Mouse (Mus musculus) limb, embryonic 14.5 days (tissue): ENCODE measurements at regions not wholly inside any gene's neighbourhood (a gene's known extent, or its start where the extent isn't known, plus 50 kb on each side); places are given as distances from the start of the nearest gene placed in this dataset.

Experiments used
- ATAC-seq: fragments of 200-750 bp; cut with Nextera tagmentation; 2 replicates; pipeline ENCODE4 v1.8.0; 2017; ENCODE audit warnings: low read depth, moderate number of reproducible peaks, moderate TSS enrichment; ENCODE audit not compliant: low FRiP score
- DNase-seq: peaks from one replicate; pipeline ENCODE4 v3.0.0-alpha.2; 2015; ENCODE audit warnings: low spot score
- H3K27ac ChIP-seq: fragments of 300-500 bp; sonication (generic); replicated peaks from 2 replicates; pipeline ENCODE4 v1.5.1; 2014; ENCODE audit warnings: low read depth, mild to moderate bottlenecking, low read length, moderate library complexity, mixed read lengths
- H3K27me3 ChIP-seq: fragments of 300-500 bp; sonication (generic); 2 replicates; pipeline ENCODE4 v1.6.1; 2014; ENCODE audit warnings: low read length, mixed read lengths; ENCODE audit not compliant: control insufficient read depth, insufficient read depth
- H3K36me3 ChIP-seq: fragments of 300-500 bp; sonication (generic); 2 replicates; pipeline ENCODE4 v1.6.1; 2014; ENCODE audit warnings: mild to moderate bottlenecking, low read length, moderate library complexity, mixed read lengths; ENCODE audit not compliant: control insufficient read depth, insufficient read depth
- H3K4me1 ChIP-seq: fragments of 300-500 bp; sonication (generic); 2 replicates; pipeline ENCODE4 v1.6.1; 2014; ENCODE audit warnings: antibody characterized with exemption, low read length, mixed read lengths; ENCODE audit not compliant: control insufficient read depth, insufficient read depth
- H3K4me2 ChIP-seq: fragments of 300-500 bp; sonication (generic); replicated peaks from 2 replicates; pipeline ENCODE4 v1.6.1; 2014; ENCODE audit warnings: low read depth, mild to moderate bottlenecking, low read length, moderate library complexity; ENCODE audit not compliant: severe bottlenecking
- H3K4me3 ChIP-seq: fragments of 300-500 bp; sonication (generic); replicated peaks from 2 replicates; pipeline ENCODE4 v1.5.1; 2014; ENCODE audit warnings: low read length
- H3K9ac ChIP-seq: fragments of 300-500 bp; sonication (generic); 2 replicates; pipeline ENCODE4 v1.6.1; 2014; ENCODE audit warnings: mild to moderate bottlenecking, low read depth, low read length, moderate library complexity; ENCODE audit not compliant: severe bottlenecking
- H3K9me3 ChIP-seq: fragments of 300-500 bp; sonication (generic); 2 replicates; pipeline ENCODE4 v1.6.1; 2016; ENCODE audit warnings: low read length; ENCODE audit not compliant: control insufficient read depth
- POLR2A ChIP-seq: fragments of 200-500 bp; IDR thresholded peaks from 2 replicates; pipeline ENCODE4 v1.8.0; 2012; ENCODE audit warnings: inconsistent platforms, mild to moderate bottlenecking, moderate library complexity, borderline replicate concordance; ENCODE audit not compliant: insufficient read depth, insufficient read length; ENCODE audit errors: extremely low read depth
- WGBS: fragments of 180-500 bp; shearing (Covaris S2); extraction: QIAGEN DNeasy Blood & Tissue Kit; methylation state at CpG from one replicate; pipeline ENCODE4 v1.1.7; 2014; 5-methylcytosine and 5-hydroxymethylcytosine counted together

GRCm38 (mm10) chr10:92082111-92082510 is 640.1 kb downstream of the Nedd1 start:
- H3K27me3 ChIP-seq, result no peaks in the 10 kb centered on the region
- no peak for ATAC-seq
- H3K4me2 ChIP-seq, result no peak overlapping the region
- no peaks in the 10 kb centered on the region for H3K4me1 ChIP-seq
- H3K36me3 ChIP-seq, result no peaks in the 10 kb centered on the region
- H3K9ac ChIP-seq, result no peak overlapping the region
- DNase-seq, result no peak
- H3K4me3 ChIP-seq, result no peak overlapping the region
- H3K27ac ChIP-seq, result no peak overlapping the region
- TF ChIP-seq POLR2A, result no peak
- H3K9me3 ChIP-seq, result no peaks in the 10 kb centered on the region
- WGBS, result 85% methylated on average over 4 of the region's 4 CpGs

GRCm38 (mm10) chr10:92081199-92081598 is 641.0 kb downstream of the Nedd1 start:
- DNase-seq (no peak), ATAC-seq (no peak)
- Histone ChIP-seq H3K4me2 (no peak overlapping the region), H3K9ac (no peak overlapping the region), H3K27ac (no peak overlapping the region), H3K27me3 (no peaks in the 10 kb centered on the region), H3K9me3 (no peaks in the 10 kb centered on the region), H3K4me3 (no peak overlapping the region), H3K36me3 (no peaks in the 10 kb centered on the region), H3K4me1 (no peaks in the 10 kb centered on the region)
- no peak for TF ChIP-seq POLR2A
- 17% methylated on average over 1 of the region's 1 CpGs for WGBS

DNA sequence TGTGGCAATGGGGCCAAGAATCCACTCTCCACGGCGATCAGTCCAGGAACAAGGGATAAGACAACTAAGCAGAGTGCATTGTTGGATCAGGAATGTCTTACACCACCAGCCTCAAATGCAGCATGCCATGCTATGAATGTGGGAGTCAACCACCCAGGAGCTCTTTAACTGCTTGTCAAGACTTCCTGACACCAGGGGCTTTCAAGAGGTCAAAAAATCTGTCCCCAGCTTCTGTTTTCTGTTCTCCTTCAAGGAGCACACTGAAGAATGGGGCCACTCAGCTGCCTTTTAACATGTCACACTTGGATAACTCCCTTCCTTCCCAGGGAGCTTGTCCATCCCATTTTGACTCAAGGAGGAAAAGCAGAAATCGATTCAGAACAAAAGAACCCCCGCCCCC is 642.8 kb downstream of the Nedd1 start:
- 86% methylated on average over 4 of the region's 4 CpGs for WGBS

GRCm38 (mm10) chr10:92077291-92077690 is 644.9 kb downstream of the Nedd1 start:
- H3K9ac ChIP-seq, result no peak overlapping the region
- ATAC-seq (no peak), DNase-seq (no peak)
- no peak overlapping the region for H3K27ac ChIP-seq
- no peaks in the 10 kb centered on the region for H3K9me3 ChIP-seq
- peaks cover 5% of the 10 kb centered on the region; the same call in 1 of the 2 replicates for H3K4me1 ChIP-seq
- no peak overlapping the region for H3K4me2 ChIP-seq
- no peaks in the 10 kb centered on the region for H3K36me3 ChIP-seq
- H3K4me3 ChIP-seq, result no peak overlapping the region
- no peaks in the 10 kb centered on the region for H3K27me3 ChIP-seq
- TF ChIP-seq POLR2A, result no peak
- 81% methylated on average over 3 of the region's 3 CpGs for WGBS

More for the DNA sequence above, 642.8 kb downstream of the Nedd1 start:
- ATAC-seq (no peak), DNase-seq (no peak)
- H3K9ac ChIP-seq, result no peak overlapping the region
- no peak overlapping the region for H3K4me3 ChIP-seq
- H3K4me1 ChIP-seq, result no peaks in the 10 kb centered on the region
- no peak overlapping the region for H3K27ac ChIP-seq
- no peak for TF ChIP-seq POLR2A
- no peaks in the 10 kb centered on the region for H3K27me3 ChIP-seq
- H3K36me3 ChIP-seq, result no peaks in the 10 kb centered on the region
- H3K4me2 ChIP-seq, result no peak overlapping the region
- no peaks in the 10 kb centered on the region for H3K9me3 ChIP-seq

DNA sequence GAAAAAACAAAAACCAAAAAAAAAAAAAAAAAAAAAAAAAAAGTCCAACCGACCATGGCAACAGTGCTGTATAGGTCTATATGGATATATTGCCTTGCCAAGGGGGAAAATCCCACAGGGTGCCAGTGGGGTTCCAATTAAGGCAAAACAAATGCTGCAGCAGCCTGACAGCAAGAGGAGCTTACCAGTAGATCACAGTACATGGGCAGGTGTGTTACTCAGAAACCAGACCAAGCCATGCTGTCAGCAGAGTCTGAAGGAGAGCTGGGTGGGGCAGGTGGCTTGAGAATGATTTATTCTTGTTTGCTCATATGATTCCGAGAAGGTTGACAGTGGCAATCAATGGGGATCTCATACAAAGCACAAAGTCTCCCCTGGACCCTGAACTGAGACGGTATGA is 645.5 kb downstream of the Nedd1 start:
- H3K4me3 ChIP-seq, result no peak overlapping the region
- no peaks in the 10 kb centered on the region for H3K9me3 ChIP-seq
- no peak for ATAC-seq
- H3K36me3 ChIP-seq, result no peaks in the 10 kb centered on the region
- peaks cover 5% of the 10 kb centered on the region; the same call in 1 of the 2 replicates for H3K4me1 ChIP-seq
- no peak for DNase-seq
- TF ChIP-seq POLR2A, result no peak
- H3K27ac ChIP-seq, result no peak overlapping the region
- 54% methylated on average over 3 of the region's 3 CpGs for WGBS
- no peak overlapping the region for H3K9ac ChIP-seq
- H3K27me3 ChIP-seq, result no peaks in the 10 kb centered on the region
- no peak overlapping the region for H3K4me2 ChIP-seq

DNA sequence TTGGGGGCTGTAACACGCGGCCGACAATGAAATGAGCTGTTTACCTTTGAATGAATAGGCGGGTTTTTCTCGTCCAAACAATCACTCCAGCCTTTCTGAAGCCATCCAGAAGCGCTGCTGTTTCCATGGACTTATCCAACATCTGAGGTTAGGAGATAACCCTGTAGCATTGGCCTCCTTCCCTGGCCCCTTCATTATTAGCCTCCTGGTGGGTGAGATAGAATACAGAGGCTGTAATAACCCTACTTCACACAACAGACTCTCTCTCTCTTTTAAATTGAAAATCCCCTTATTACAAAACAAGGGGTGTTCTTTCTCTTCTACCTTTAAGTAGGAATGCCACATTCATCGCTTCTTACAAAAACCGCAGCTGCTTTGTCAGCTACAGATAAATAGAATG is 646.8 kb downstream of the Nedd1 start:
- no peak for TF ChIP-seq POLR2A
- no peaks in the 10 kb centered on the region for H3K27me3 ChIP-seq
- no peak overlapping the region for H3K4me3 ChIP-seq
- H3K4me1 ChIP-seq, result peaks cover 5% of the 10 kb centered on the region; the same call in 1 of the 2 replicates
- no peak overlapping the region for H3K4me2 ChIP-seq
- no peak overlapping the region for H3K27ac ChIP-seq
- H3K9me3 ChIP-seq, result no peaks in the 10 kb centered on the region
- no peak for DNase-seq
- no peaks in the 10 kb centered on the region for H3K36me3 ChIP-seq
- no peak for ATAC-seq
- WGBS, result 61% methylated on average over 8 of the region's 8 CpGs
- no peak overlapping the region for H3K9ac ChIP-seq
